Mouse (Mus musculus) regulatory T cell (primary cell): ENCODE results near the gene Bnc1.

Experiments
- in situ Hi-C: fragments of 300-600 bp; cut with MboI, MseI; formaldehyde crosslinking; loops from one replicate; pipeline ENCODE4 v1.15.1; 2025; ENCODE audit warnings: high pct_unique_total_duplicates

The Bnc1 gene

GRCm38 (mm10) chr7:81992131-81993061, at the start of gene Bnc1:
TSS of gene Bnc1 (minus strand) at chr7:81992292.
- in situ Hi-C loops, result no loop called here

GRCm38 (mm10) chr7:82033347-82033746, 41.3 kb upstream of the Bnc1 start:
- in situ Hi-C loops, result no loop called here

GRCm38 (mm10) chr7:82029666-82030065, 37.6 kb upstream of the Bnc1 start:
- in situ Hi-C loops, result no loop called here

- in situ Hi-C loops, result no loop called here
Observed at GRCm38 (mm10) chr7:82025802-82026201, 33.7 kb upstream of the Bnc1 start.

GRCm38 (mm10) chr7:82023676-82024075, 31.6 kb upstream of the Bnc1 start:
- in situ Hi-C loops, result no loop called here

GRCm38 (mm10) chr7:82022404-82022803, 30.3 kb upstream of the Bnc1 start:
- in situ Hi-C loops, result no loop called here

GRCm38 (mm10) chr7:82018031-82018430, 25.9 kb upstream of the Bnc1 start:
- in situ Hi-C loops, result no loop called here

GRCm38 (mm10) chr7:82016751-82017710, 24.9 kb upstream of the Bnc1 start:
- in situ Hi-C loops, result no loop called here

GRCm38 (mm10) chr7:82012472-82012871, 20.4 kb upstream of the Bnc1 start:
- in situ Hi-C loops, result no loop called here

- in situ Hi-C loops, result no loop called here
Observed at GRCm38 (mm10) chr7:82011534-82012401, 19.7 kb upstream of the Bnc1 start.

GRCm38 (mm10) chr7:82007151-82007550, 15.1 kb upstream of the Bnc1 start:
- in situ Hi-C loops, result no loop called here

- in situ Hi-C loops, result no loop called here
Observed at GRCm38 (mm10) chr7:82004228-82004627, 12.1 kb upstream of the Bnc1 start.

- in situ Hi-C loops, result no loop called here
Observed at GRCm38 (mm10) chr7:81999816-82000215, 7.7 kb upstream of the Bnc1 start.

GRCm38 (mm10) chr7:81999372-81999771, 7.3 kb upstream of the Bnc1 start:
- in situ Hi-C loops, result no loop called here

- in situ Hi-C loops, result no loop called here
Observed at GRCm38 (mm10) chr7:81995975-81996374, 3.9 kb upstream of the Bnc1 start.

- in situ Hi-C loops, result no loop called here
Observed at GRCm38 (mm10) chr7:81995126-81995525, 3.0 kb upstream of the Bnc1 start.

- in situ Hi-C loops, result no loop called here
Observed at GRCm38 (mm10) chr7:81993140-81993539, 1.0 kb upstream of the Bnc1 start.

GRCm38 (mm10) chr7:81991611-81992061, 456 bp downstream of the Bnc1 start:
- in situ Hi-C loops, result no loop called here

- in situ Hi-C loops, result no loop called here
Observed at GRCm38 (mm10) chr7:81991116-81991515, 976 bp downstream of the Bnc1 start.

- in situ Hi-C loops, result no loop called here
Observed at GRCm38 (mm10) chr7:81983651-81984050, 8.4 kb downstream of the Bnc1 start.

- in situ Hi-C loops, result no loop called here
Observed at GRCm38 (mm10) chr7:81978304-81978703, 13.8 kb downstream of the Bnc1 start.
